Mouse (Mus musculus) lung, postnatal 36 days (tissue): ENCODE results near the gene Tmem208.
"Not testable (repeated sequence)": the region's sequence is repeated elsewhere in the genome, so short reads cannot be mapped to it uniquely, and the experiment has no call there.

Source experiments
- DNase-seq: peaks from one replicate; pipeline ENCODE4 v3.0.0; 2022; ENCODE audit warnings: mixed read lengths

The Tmem208 gene

GRCm38 (mm10) chr8:105326141-105326672 is at the start of gene Tmem208, which contains the start of gene Lrrc29:
Gene Tmem208, plus strand, starts transcription at chr8:105326354.
Gene Lrrc29, minus strand, starts transcription at chr8:105326278.
- DNase-seq = peak; percentile 98

GRCm38 (mm10) chr8:105278911-105279334 is 47.2 kb upstream of the Tmem208 start:
- peak; percentile 90 for DNase-seq

GRCm38 (mm10) chr8:105280567-105280966 is 45.6 kb upstream of the Tmem208 start:
- DNase-seq = no peak

- peak; percentile 66 for DNase-seq
Measured at GRCm38 (mm10) chr8:105281821-105282220, 44.3 kb upstream of the Tmem208 start.

- DNase-seq = no peak
Measured at GRCm38 (mm10) chr8:105282239-105282638, 43.9 kb upstream of the Tmem208 start.

- peak; percentile 74 for DNase-seq
Measured at GRCm38 (mm10) chr8:105283074-105283473, 43.1 kb upstream of the Tmem208 start.

- no peak for DNase-seq
Measured at GRCm38 (mm10) chr8:105285514-105285913, 40.6 kb upstream of the Tmem208 start.

GRCm38 (mm10) chr8:105286907-105287306 is 39.2 kb upstream of the Tmem208 start:
- no peak for DNase-seq

GRCm38 (mm10) chr8:105288231-105288630 is 37.9 kb upstream of the Tmem208 start:
- no peak for DNase-seq

- peak; percentile 95 for DNase-seq
Measured at GRCm38 (mm10) chr8:105288958-105289732, 37.0 kb upstream of the Tmem208 start.

GRCm38 (mm10) chr8:105289805-105290460 is 36.2 kb upstream of the Tmem208 start, which contains the start of gene 4931428F04Rik:
Gene 4931428F04Rik, minus strand, starts transcription at chr8:105289864.
- peak; percentile 44 for DNase-seq

GRCm38 (mm10) chr8:105290554-105291314 is 35.4 kb upstream of the Tmem208 start:
- DNase-seq = peak; percentile 96

- not testable (repeated sequence) for DNase-seq
Measured at GRCm38 (mm10) chr8:105291364-105291763, 34.8 kb upstream of the Tmem208 start.

- not testable (repeated sequence) for DNase-seq
Measured at GRCm38 (mm10) chr8:105291802-105292201, 34.4 kb upstream of the Tmem208 start.

GRCm38 (mm10) chr8:105292471-105292870 is 33.7 kb upstream of the Tmem208 start:
- no peak for DNase-seq

- DNase-seq = no peak
Measured at GRCm38 (mm10) chr8:105293405-105293804, 32.7 kb upstream of the Tmem208 start.

- peak; percentile 57 for DNase-seq
Measured at GRCm38 (mm10) chr8:105294776-105295175, 31.4 kb upstream of the Tmem208 start.

GRCm38 (mm10) chr8:105295256-105295655 is 30.9 kb upstream of the Tmem208 start:
- DNase-seq = no peak

- DNase-seq = peak; percentile 45
Measured at GRCm38 (mm10) chr8:105295895-105296573, 30.1 kb upstream of the Tmem208 start, which contains the start of gene Exoc3l. Gene Exoc3l, minus strand, starts transcription at chr8:105296101.

- DNase-seq = peak; percentile 96
Measured at GRCm38 (mm10) chr8:105297511-105298192, 28.5 kb upstream of the Tmem208 start, which contains the start of gene E2f4. Gene E2f4, plus strand, starts transcription at chr8:105297663.
